Mouse (Mus musculus) midbrain, embryonic 10.5 days (tissue): ENCODE data around the gene Olfr1217. TPM values are rescaled to one million over a fixed set of nuclear protein-coding genes. Genes with fewer than 3 reads are reported as not detected.
"Not testable (repeated sequence)": the region's sequence is repeated elsewhere in the genome, so short reads cannot be mapped to it uniquely, and the experiment has no call there.

ENCODE experiments used
- DNase-seq: peaks from one replicate; pipeline ENCODE4 v3.0.0-alpha.2; 2017; ENCODE audit warnings: low spot score
- H3K27ac ChIP-seq: fragments of 300-500 bp; sonication (generic); replicated peaks from 2 replicates; pipeline ENCODE4 v1.5.1; 2016; ENCODE audit warnings: mild to moderate bottlenecking
- H3K27me3 ChIP-seq: fragments of 300-500 bp; sonication (generic); 2 replicates; pipeline ENCODE4 v1.6.1; 2016; ENCODE audit warnings: low read depth, mild to moderate bottlenecking; ENCODE audit not compliant: poor library complexity, severe bottlenecking
- H3K36me3 ChIP-seq: fragments of 300-500 bp; sonication (generic); 2 replicates; pipeline ENCODE4 v1.6.1; 2016; ENCODE audit warnings: mild to moderate bottlenecking, moderate library complexity
- H3K4me1 ChIP-seq: fragments of 300-500 bp; sonication (generic); 2 replicates; pipeline ENCODE4 v1.6.1; 2016
- H3K4me3 ChIP-seq: fragments of 300-500 bp; sonication (generic); 2 replicates; pipeline ENCODE4 v1.5.1; 2016; ENCODE audit warnings: mild to moderate bottlenecking, moderate library complexity
- H3K9me3 ChIP-seq: fragments of 300-500 bp; sonication (generic); replicated peaks from 2 replicates; pipeline ENCODE4 v1.6.1; 2016; ENCODE audit warnings: mild to moderate bottlenecking
- WGBS: fragments of 180-500 bp; shearing (Covaris S2); methylation state at CpG from one replicate; pipeline ENCODE4 v1.1.7; 2016; 5-methylcytosine and 5-hydroxymethylcytosine counted together
- polyA plus RNA-seq: library from polyadenylated mRNA; unstranded; fragments of >200 nt; fragmentation: Nextera tagmentation; extraction: Ambion mirVana; gene quantifications from 2 replicates; pipeline ENCODE4 v1.2.1, GENCODE M21; 2016

The Olfr1217 gene
- not detected in 2 replicates for polyA plus RNA-seq

DNA sequence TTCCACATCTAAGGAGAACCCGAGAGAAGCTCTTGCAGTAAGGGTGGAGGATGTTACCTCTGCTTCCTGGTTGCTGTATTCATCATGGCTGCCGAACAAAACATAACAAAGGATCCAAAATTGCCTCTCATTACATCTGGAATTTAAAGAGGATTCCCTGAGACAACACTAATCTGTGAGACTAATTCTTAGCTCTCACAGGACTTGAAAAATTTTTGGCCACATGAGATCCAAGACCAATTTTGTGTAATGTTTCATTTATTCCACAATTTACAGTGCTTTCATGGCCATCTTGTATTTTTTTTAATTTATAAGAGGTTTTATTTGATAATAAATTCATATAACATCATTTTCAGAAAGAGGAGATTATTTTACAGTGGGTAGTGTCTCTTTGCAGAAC is at the start of gene Olfr1217:
Gene Olfr1217, minus strand, starts transcription at position 101 of the 400 bp plus-strand sequence.
- 78% methylated on average over 2 of the region's 2 CpGs for WGBS
- no peaks in the 10 kb centered on the region for H3K4me1 ChIP-seq
- no peaks in the 10 kb centered on the region for H3K36me3 ChIP-seq
- no peaks in the 10 kb centered on the region for H3K27me3 ChIP-seq
- no peaks in the 10 kb centered on the region for H3K9me3 ChIP-seq
- no peak within 1 kb of the TSS for H3K4me3 ChIP-seq
- H3K27ac ChIP-seq = no peak within 1 kb of the TSS
- no peak for DNase-seq

DNA sequence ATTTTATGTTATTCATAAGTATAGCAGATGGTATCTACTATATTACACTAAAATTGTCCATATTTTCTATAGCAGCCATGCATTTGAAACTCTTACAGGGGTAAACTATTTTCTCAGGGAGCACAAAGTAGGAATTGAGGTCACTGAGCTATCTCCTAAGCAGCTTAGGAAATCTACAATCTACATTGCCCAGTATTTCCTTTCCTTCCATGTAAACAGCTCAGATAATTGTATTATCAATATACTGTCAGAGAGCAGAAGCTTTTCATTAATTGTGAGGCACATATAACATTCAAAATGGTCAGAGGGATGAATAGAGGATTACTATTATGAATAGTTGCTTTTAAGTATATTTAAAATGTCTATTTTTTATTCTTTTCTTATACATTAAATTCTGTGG is 49.6 kb upstream of the Olfr1217 start:
- no peaks in the 10 kb centered on the region for H3K9me3 ChIP-seq
- H3K4me1 ChIP-seq = no peaks in the 10 kb centered on the region
- no peak for DNase-seq
- no peak overlapping the region for H3K4me3 ChIP-seq
- no peak overlapping the region for H3K27ac ChIP-seq
- H3K27me3 ChIP-seq = no peaks in the 10 kb centered on the region
- H3K36me3 ChIP-seq = no peaks in the 10 kb centered on the region

DNA sequence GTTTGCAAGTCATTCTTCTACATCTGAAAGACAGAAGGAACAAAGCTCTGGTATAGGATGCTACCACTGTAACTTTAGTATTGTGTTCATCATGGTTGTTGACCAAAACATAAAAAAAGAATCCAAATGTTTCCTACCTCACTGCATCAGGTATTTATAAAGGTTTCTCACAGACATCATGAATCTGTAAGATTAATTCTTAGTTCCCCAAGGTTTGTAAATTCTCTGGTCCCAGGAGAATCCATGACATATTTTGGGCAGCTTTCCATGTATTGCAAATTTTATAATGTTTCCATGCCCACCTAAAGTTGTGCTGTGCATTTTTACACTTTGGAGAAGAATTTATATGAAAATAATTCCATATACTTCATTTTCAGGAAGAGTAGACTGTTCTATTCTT is 29.2 kb upstream of the Olfr1217 start, which contains the start of gene Olfr1218:
Gene Olfr1218, minus strand, starts transcription at position 101 of the 400 bp plus-strand sequence.
- Histone ChIP-seq H3K36me3 (no peaks in the 10 kb centered on the region), H3K9me3 (no peaks in the 10 kb centered on the region), H3K4me1 (no peaks in the 10 kb centered on the region), H3K4me3 (no peak within 1 kb of the TSS), H3K27ac (no peak within 1 kb of the TSS), H3K27me3 (no peaks in the 10 kb centered on the region)
- DNase-seq = no peak

DNA sequence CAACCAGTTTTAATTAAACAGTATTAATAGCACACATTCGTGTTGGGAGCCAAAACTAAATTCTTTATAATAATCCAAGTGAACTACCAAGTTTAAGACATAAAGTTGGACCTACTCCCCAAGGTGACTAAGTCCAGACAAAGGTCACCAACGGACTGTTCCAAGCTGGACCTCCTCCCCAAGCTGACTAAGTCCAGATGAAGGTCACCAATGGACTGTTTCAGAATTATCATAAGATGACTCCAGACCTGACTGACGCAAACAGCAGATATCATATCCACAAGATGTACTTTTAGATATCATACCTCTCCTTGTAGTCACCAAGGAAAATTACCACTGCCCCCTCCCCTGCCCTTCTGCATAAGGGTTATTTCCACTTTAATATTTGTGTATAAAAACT is 10.4 kb downstream of the Olfr1217 start:
- H3K4me1 ChIP-seq, H3K9me3 ChIP-seq, H3K4me3 ChIP-seq, H3K27ac ChIP-seq, H3K27me3 ChIP-seq, H3K36me3 ChIP-seq, DNase-seq: not testable (repeated sequence)
- WGBS = 71% methylated on average over 3 of the region's 3 CpGs

DNA sequence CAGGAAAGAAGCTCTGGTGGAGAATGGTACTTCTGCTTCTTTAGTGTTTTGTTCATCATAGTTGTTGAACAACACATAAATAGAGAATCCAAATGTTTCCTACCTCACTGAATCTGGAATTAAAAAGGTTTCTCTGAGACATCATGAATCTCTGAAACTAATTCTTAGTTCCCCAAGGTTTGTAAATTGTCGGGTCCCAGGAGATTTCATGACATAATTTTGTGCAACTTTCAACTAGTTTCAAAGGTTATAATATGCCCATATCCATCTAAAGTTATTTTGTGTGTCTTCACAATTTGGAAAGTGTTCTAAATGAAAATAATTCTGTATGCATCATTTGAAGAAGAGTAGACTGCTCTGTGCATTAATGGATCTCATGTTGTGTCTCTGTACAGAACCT is 13.6 kb downstream of the Olfr1217 start, which contains the start of gene Olfr1216:
Gene Olfr1216, minus strand, starts transcription at position 101 of the 400 bp plus-strand sequence.
- WGBS = 82% methylated on average over 1 of the region's 1 CpGs
- H3K27ac ChIP-seq = no peak within 1 kb of the TSS
- DNase-seq = no peak

DNA sequence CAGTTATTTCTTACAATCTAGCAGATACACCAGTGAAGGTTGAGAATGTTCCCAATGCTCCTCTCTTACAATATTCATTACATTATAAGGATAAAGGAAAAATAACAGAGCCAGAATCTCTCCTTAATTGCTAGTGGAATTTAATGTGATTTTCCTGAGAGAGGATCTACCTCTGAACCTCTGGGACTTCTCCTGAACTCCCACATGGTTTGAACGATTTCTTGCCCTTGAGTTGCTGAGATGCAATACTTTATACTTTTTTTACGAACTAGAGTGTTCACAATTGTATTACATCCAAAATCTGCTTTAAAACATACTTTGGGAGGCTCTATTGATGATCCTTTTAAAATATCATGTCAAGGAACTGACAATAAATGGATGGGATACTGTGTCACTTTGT is 25.0 kb downstream of the Olfr1217 start, which contains the start of gene Olfr1215:
Gene Olfr1215, minus strand, starts transcription at position 101 of the 400 bp plus-strand sequence.
- no peak for DNase-seq
- Histone ChIP-seq H3K4me3 (no peak within 1 kb of the TSS), H3K4me1 (no peaks in the 10 kb centered on the region), H3K9me3 (no peaks in the 10 kb centered on the region), H3K27ac (no peak within 1 kb of the TSS), H3K27me3 (no peaks in the 10 kb centered on the region), H3K36me3 (no peaks in the 10 kb centered on the region)
- 84% methylated on average over 2 of the region's 2 CpGs for WGBS

More for the DNA sequence above, 13.6 kb downstream of the Olfr1217 start, which contains the start of gene Olfr1216:
- no peaks in the 10 kb centered on the region for H3K9me3 ChIP-seq
- no peaks in the 10 kb centered on the region for H3K36me3 ChIP-seq
- H3K4me1 ChIP-seq = no peaks in the 10 kb centered on the region
- no peaks in the 10 kb centered on the region for H3K27me3 ChIP-seq
- no peak within 1 kb of the TSS for H3K4me3 ChIP-seq

DNA sequence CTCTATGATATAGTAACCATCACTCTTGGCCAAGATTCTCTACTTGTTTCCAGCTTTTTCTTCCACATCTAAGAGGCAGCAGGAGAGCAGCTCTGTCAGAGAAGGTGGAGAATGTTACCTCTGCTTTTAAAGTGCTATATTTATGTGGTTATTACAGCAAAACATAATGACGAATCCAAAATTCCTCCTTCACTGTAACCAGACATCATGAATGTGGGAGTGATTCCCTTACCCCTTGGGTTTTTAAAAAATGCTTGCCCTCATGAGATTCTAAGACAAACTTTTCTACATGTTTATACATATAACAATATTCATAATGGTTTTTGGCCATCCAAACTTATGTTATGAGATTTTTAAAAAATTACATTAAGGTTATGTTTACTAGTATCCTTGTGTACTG is 39.3 kb downstream of the Olfr1217 start, which contains the start of gene Olfr1214:
Gene Olfr1214, minus strand, starts transcription at position 101 of the 400 bp plus-strand sequence.
- Histone ChIP-seq H3K4me1 (no peaks in the 10 kb centered on the region), H3K27ac (no peak within 1 kb of the TSS), H3K4me3 (no peak within 1 kb of the TSS), H3K9me3 (no peaks in the 10 kb centered on the region), H3K27me3 (no peaks in the 10 kb centered on the region), H3K36me3 (no peaks in the 10 kb centered on the region)
- WGBS = 89% methylated on average over 1 of the region's 1 CpGs
- no peak for DNase-seq

DNA sequence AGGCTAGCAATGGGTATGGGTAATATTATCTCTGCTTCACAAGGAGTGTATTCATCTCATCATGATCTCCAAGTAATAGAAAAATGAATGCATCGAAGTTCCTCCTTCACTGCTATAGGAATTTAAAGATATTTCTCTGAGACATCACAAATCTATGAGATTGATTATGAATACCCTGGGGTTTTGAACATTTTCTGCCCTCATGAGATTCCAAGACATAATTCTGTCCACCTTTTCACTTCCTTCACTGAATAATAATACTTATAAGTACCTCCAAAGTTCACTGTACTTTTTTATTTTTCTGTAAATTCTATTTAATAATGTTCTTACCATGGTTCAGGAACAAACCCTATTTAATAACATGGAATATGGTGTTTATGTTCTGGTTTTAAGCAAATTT is 51.7 kb downstream of the Olfr1217 start, which contains the start of gene Gm13762:
Gene Gm13762, minus strand, starts transcription at position 101 of the 400 bp plus-strand sequence.
- H3K27me3 ChIP-seq = no peaks in the 10 kb centered on the region
- no peaks in the 10 kb centered on the region for H3K9me3 ChIP-seq
- no peak within 1 kb of the TSS for H3K4me3 ChIP-seq
- 88% methylated on average over 1 of the region's 1 CpGs for WGBS
- DNase-seq = no peak
- no peaks in the 10 kb centered on the region for H3K36me3 ChIP-seq
- H3K27ac ChIP-seq = no peak within 1 kb of the TSS
- H3K4me1 ChIP-seq = no peaks in the 10 kb centered on the region

Other genes starting within 250 kb of the Olfr1217 start
- gene Olfr1201, start 239.0 kb downstream of the Olfr1217 start, polyA plus RNA-seq = not detected in 2 replicates
- gene Olfr1202, start 217.6 kb downstream of the Olfr1217 start, polyA plus RNA-seq = not detected in 2 replicates
- not detected in 2 replicates for gene Olfr1205, start 202.3 kb downstream of the Olfr1217 start, polyA plus RNA-seq
- not detected in 2 replicates for gene Olfr1204, start 182.8 kb downstream of the Olfr1217 start, polyA plus RNA-seq
- not detected in 2 replicates for gene Olfr1206, start 168.8 kb downstream of the Olfr1217 start, polyA plus RNA-seq
- gene Olfr1208, start 129.8 kb downstream of the Olfr1217 start, polyA plus RNA-seq = not detected in 2 replicates
- not detected in 2 replicates for gene Olfr1209, start 116.9 kb downstream of the Olfr1217 start, polyA plus RNA-seq
- gene Olfr1211, start 94.0 kb downstream of the Olfr1217 start, polyA plus RNA-seq = not detected in 2 replicates
- not detected in 2 replicates for gene Olfr1212, start 78.1 kb downstream of the Olfr1217 start, polyA plus RNA-seq
- not detected in 2 replicates for gene Gm13762, start 51.8 kb downstream of the Olfr1217 start, polyA plus RNA-seq
- gene Olfr1214, start 39.4 kb downstream of the Olfr1217 start, polyA plus RNA-seq = not detected in 2 replicates
- not detected in 2 replicates for gene Olfr1215, start 25.1 kb downstream of the Olfr1217 start, polyA plus RNA-seq
- gene Olfr1216, start 13.7 kb downstream of the Olfr1217 start, polyA plus RNA-seq = not detected in 2 replicates
- not detected in 2 replicates for gene Olfr1218, start 29.1 kb upstream of the Olfr1217 start, polyA plus RNA-seq
- not detected in 2 replicates for gene Olfr1219, start 51.4 kb upstream of the Olfr1217 start, polyA plus RNA-seq
- not detected in 2 replicates for gene Olfr1220, start 74.8 kb upstream of the Olfr1217 start, polyA plus RNA-seq
- gene Olfr1221, start 85.2 kb upstream of the Olfr1217 start, polyA plus RNA-seq = not detected in 2 replicates
- not detected in 2 replicates for gene Olfr1222, start 101.0 kb upstream of the Olfr1217 start, polyA plus RNA-seq
- not detected in 2 replicates for gene Olfr1223, start 119.5 kb upstream of the Olfr1217 start, polyA plus RNA-seq
- not detected in 2 replicates for gene Olfr1224-ps1, start 132.0 kb upstream of the Olfr1217 start, polyA plus RNA-seq
- gene Olfr1225, start 142.6 kb upstream of the Olfr1217 start, polyA plus RNA-seq = not detected in 2 replicates
- not detected in 2 replicates for gene Olfr1226, start 168.0 kb upstream of the Olfr1217 start, polyA plus RNA-seq
- gene Olfr1228, start 222.0 kb upstream of the Olfr1217 start, polyA plus RNA-seq = not detected in 2 replicates